Comparison of ENCODE assay signal across 22 mouse cellular contexts in the genomic region with DNA sequence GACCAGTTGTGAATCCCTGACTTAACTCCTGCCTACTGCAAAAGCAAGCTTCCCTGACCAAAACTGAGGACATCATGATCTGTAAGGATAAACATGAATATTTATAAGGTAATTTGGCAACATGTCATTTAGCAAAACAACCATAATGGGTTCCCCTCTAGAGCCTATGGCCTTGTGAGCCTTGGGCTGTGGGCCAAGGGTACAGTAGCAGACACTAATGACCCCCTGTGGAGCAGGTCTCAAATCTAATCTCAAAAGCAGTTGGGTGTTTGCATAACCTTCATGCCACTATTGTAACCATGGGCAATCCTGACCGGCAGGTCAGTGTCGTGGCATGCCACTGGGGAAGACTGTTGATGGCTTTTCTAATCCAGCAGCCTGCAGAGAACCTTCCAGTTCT.
"Had no signal": no experiment of that assay in that cellular context is flagged by ENCODE, and none has a peak within 500 bp of the region (broad histone marks: within the 10 kb centered on the region; RNA-seq: fewer than 3 reads in every experiment).

No protein-coding gene starts in this region.

- H3K36me3 ChIP-seq: kidney, embryonic 15.5 days; limb, embryonic 10.5 days; limb, embryonic 13.5 days; liver, embryonic 12.5 days; liver, embryonic 15.5 days; lung, embryonic 15.5 days; midbrain, embryonic 10.5 days; midbrain, embryonic 15.5 days; stomach, embryonic 15.5 days had no signal

- H3K4me3 ChIP-seq: kidney, embryonic 15.5 days; limb, embryonic 10.5 days; limb, embryonic 13.5 days; liver, embryonic 12.5 days; liver, embryonic 15.5 days; lung, embryonic 15.5 days; megakaryocyte, embryonic 14.5 days; midbrain, embryonic 10.5 days; midbrain, embryonic 15.5 days; stomach, embryonic 15.5 days had no signal

- H3K4me1 ChIP-seq: limb, embryonic 13.5 days; liver, embryonic 12.5 days; liver, embryonic 15.5 days; lung, embryonic 15.5 days; megakaryocyte, embryonic 14.5 days; midbrain, embryonic 10.5 days; midbrain, embryonic 15.5 days; stomach, embryonic 15.5 days had no signal

- DNase-seq: kidney, adult 11 months; kidney, adult 8-10 months; kidney, postnatal 10 days; kidney, postnatal 36 days; layer of hippocampus, postnatal 36 days; liver; lung, adult 18-20 months; lung, postnatal 10 days; lung, postnatal 36 days; right cerebral cortex, postnatal 25 days; spleen, adult 18-20 months; thymus, postnatal 25 days had no signal

- H3K4me2 ChIP-seq: kidney, embryonic 15.5 days; limb, embryonic 13.5 days; liver, embryonic 12.5 days; liver, embryonic 15.5 days; lung, embryonic 15.5 days; midbrain, embryonic 15.5 days; stomach, embryonic 15.5 days had no signal

- H3K9me3 ChIP-seq: kidney, embryonic 15.5 days; limb, embryonic 10.5 days; limb, embryonic 13.5 days; liver, embryonic 12.5 days; liver, embryonic 15.5 days; lung, embryonic 15.5 days; midbrain, embryonic 10.5 days; midbrain, embryonic 15.5 days; stomach, embryonic 15.5 days had no signal

- H3K27ac ChIP-seq: kidney, embryonic 15.5 days; limb, embryonic 10.5 days; limb, embryonic 13.5 days; liver, embryonic 12.5 days; liver, embryonic 15.5 days; lung, embryonic 15.5 days; midbrain, embryonic 10.5 days; midbrain, embryonic 15.5 days; stomach, embryonic 15.5 days had no signal

- H3K27me3 ChIP-seq: kidney, embryonic 15.5 days; limb, embryonic 13.5 days; liver, embryonic 15.5 days; lung, embryonic 15.5 days; megakaryocyte, embryonic 14.5 days; midbrain, embryonic 15.5 days had no signal

- H3K9ac ChIP-seq: kidney, embryonic 15.5 days; limb, embryonic 13.5 days; liver, embryonic 12.5 days; liver, embryonic 15.5 days; lung, embryonic 15.5 days; midbrain, embryonic 15.5 days; stomach, embryonic 15.5 days had no signal

- ATAC-seq: liver, embryonic 12.5 days; midbrain, embryonic 15.5 days had no signal
